Mouse (Mus musculus): ENCODE results near the gene Sdr42e1.

- no peak for TF ChIP-seq POLR2A (IDR thresholded peaks at IDR 0.05; ENCODE audit: low read depth, low read length)
- TF ChIP-seq MAFK (IDR thresholded peaks at IDR 0.05; ENCODE audit: insufficient replicate concordance, low read length) = no peak
- no peak for TF ChIP-seq CTCF (conservative IDR thresholded peaks at IDR 0.05 in 1 of 2, IDR thresholded peaks at IDR 0.05 in 1 of 2; ENCODE audit: low read depth in 2 of 2, low read length in 2 of 2)
- TF ChIP-seq EP300 (IDR thresholded peaks at IDR 0.05; ENCODE audit: low read length) = no peak
- TF ChIP-seq HCFC1 (IDR thresholded peaks at IDR 0.05; ENCODE audit: low read depth, low read length) = no peak
Measured at GRCm38 (mm10) chr8:117700699-117701098, 27.2 kb upstream of the Sdr42e1 start.

All from CH12.LX (cell line).